Mouse (Mus musculus) brain, embryonic 14.5 days (tissue): ENCODE results near the gene Spesp1. TPM values are rescaled to one million over a fixed set of nuclear protein-coding genes. Genes with fewer than 3 reads are reported as not detected.

ENCODE experiments used
- DNase-seq: peaks from one replicate; pipeline ENCODE4 v3.0.0-alpha.2; 2011; ENCODE audit warnings: low read depth
- CTCF ChIP-seq: fragments of 200-500 bp; IDR thresholded peaks from 2 replicates; pipeline ENCODE4 v1.5.1; 2012; ENCODE audit warnings: inconsistent platforms, mild to moderate bottlenecking, moderate library complexity, borderline replicate concordance; ENCODE audit not compliant: insufficient read depth, insufficient read length; ENCODE audit errors: extremely low read depth
- POLR2A ChIP-seq: fragments of 200-500 bp; IDR thresholded peaks from 2 replicates; pipeline ENCODE4 v1.6.1; 2012; ENCODE audit warnings: mild to moderate bottlenecking, inconsistent platforms, borderline replicate concordance; ENCODE audit not compliant: poor library complexity, insufficient read depth, insufficient read length, severe bottlenecking; ENCODE audit errors: extremely low read depth
- polyA plus RNA-seq: library from polyadenylated mRNA; depleted of rRNA; stranded (reverse); fragments of >200 nt; gene quantifications from 2 replicates; pipeline ENCODE4 v1.2.3, GENCODE M21; 2012; rRNA removed

Gene Spesp1
- polyA plus RNA-seq = not detected in 2 replicates

- TF ChIP-seq POLR2A = no peak
- no peak for TF ChIP-seq CTCF
- DNase-seq = no peak
Measured at GRCm38 (mm10) chr9:62281991-62282390, at the start of gene Spesp1. Gene Spesp1 (minus strand): TSS chr9:62282208.

GRCm38 (mm10) chr9:62325965-62326364, 44.0 kb upstream of the Spesp1 start:
- TF ChIP-seq CTCF (no peak; the same call in 1 of the 2 replicates), POLR2A (no peak)

GRCm38 (mm10) chr9:62323816-62324215, 41.8 kb upstream of the Spesp1 start:
- TF ChIP-seq CTCF (no peak), POLR2A (no peak)
- no peak for DNase-seq

More at GRCm38 (mm10) chr9:62325965-62326364, 44.0 kb upstream of the Spesp1 start:
- no peak for DNase-seq

- TF ChIP-seq POLR2A (no peak), CTCF (no peak)
- no peak for DNase-seq
Measured at GRCm38 (mm10) chr9:62318729-62319128, 36.7 kb upstream of the Spesp1 start.

- no peak for DNase-seq
Measured at GRCm38 (mm10) chr9:62315556-62315955, 33.5 kb upstream of the Spesp1 start.

GRCm38 (mm10) chr9:62296891-62297290, 14.9 kb upstream of the Spesp1 start:
- TF ChIP-seq CTCF (no peak), POLR2A (no peak)
- peak; percentile 31 for DNase-seq

More at GRCm38 (mm10) chr9:62315556-62315955, 33.5 kb upstream of the Spesp1 start:
- TF ChIP-seq CTCF = no peak
- TF ChIP-seq POLR2A = no peak

- peak; percentile 95 for DNase-seq
- TF ChIP-seq POLR2A (no peak), CTCF (peak; percentile 84; the same call in 1 of the 2 replicates)
Measured at GRCm38 (mm10) chr9:62295006-62295698, 13.1 kb upstream of the Spesp1 start.

GRCm38 (mm10) chr9:62287633-62288025, 5.6 kb upstream of the Spesp1 start:
- no peak for DNase-seq

GRCm38 (mm10) chr9:62286967-62287632, 5.1 kb upstream of the Spesp1 start:
- TF ChIP-seq CTCF = peak; percentile 84
- no peak for TF ChIP-seq POLR2A
- DNase-seq = peak; percentile 91

More at GRCm38 (mm10) chr9:62287633-62288025, 5.6 kb upstream of the Spesp1 start:
- no peak for TF ChIP-seq POLR2A
- no peak for TF ChIP-seq CTCF

- TF ChIP-seq POLR2A (no peak), CTCF (no peak)
- peak; percentile 12 for DNase-seq
Measured at GRCm38 (mm10) chr9:62284266-62284665, 2.3 kb upstream of the Spesp1 start.

- no peak for DNase-seq
Measured at GRCm38 (mm10) chr9:62276899-62277298, 5.1 kb downstream of the Spesp1 start.

GRCm38 (mm10) chr9:62270775-62271399, 11.1 kb downstream of the Spesp1 start:
- no peak for DNase-seq
- TF ChIP-seq POLR2A (no peak), CTCF (no peak)

More at GRCm38 (mm10) chr9:62276899-62277298, 5.1 kb downstream of the Spesp1 start:
- TF ChIP-seq POLR2A = no peak
- TF ChIP-seq CTCF = no peak

GRCm38 (mm10) chr9:62269161-62269560, 12.8 kb downstream of the Spesp1 start:
- no peak for DNase-seq
- no peak for TF ChIP-seq CTCF
- no peak for TF ChIP-seq POLR2A
